Mouse (Mus musculus) kidney, adult 2 months (tissue): ENCODE results near the gene Slc26a10. TPM values are rescaled to one million over a fixed set of nuclear protein-coding genes. Genes with fewer than 3 reads are reported as not detected.
A peak's percentile ranks its signal among the peaks of the same experiment; 100 is the strongest.

Experiments used
- DNase-seq: peaks from one replicate; pipeline ENCODE4 v3.0.0; 2021
- H3K27ac ChIP-seq: fragments of 200-500 bp; 2 replicates; pipeline ENCODE4 v1.5.1; 2012; ENCODE audit warnings: low read depth, low read length, control low read depth, inconsistent platforms; ENCODE audit not compliant: insufficient read depth
- H3K27me3 ChIP-seq: fragments of 200-500 bp; replicated peaks from 2 replicates; pipeline ENCODE4 v1.6.1; 2012; ENCODE audit warnings: mild to moderate bottlenecking, moderate library complexity, low read length, inconsistent platforms; ENCODE audit not compliant: control insufficient read depth, insufficient read depth
- H3K36me3 ChIP-seq: fragments of 200-500 bp; 2 replicates; pipeline ENCODE4 v1.6.1; 2012; ENCODE audit warnings: mild to moderate bottlenecking, moderate library complexity, low read length, inconsistent platforms; ENCODE audit not compliant: control insufficient read depth, insufficient read depth
- H3K4me1 ChIP-seq: fragments of 200-500 bp; 2 replicates; pipeline ENCODE4 v1.6.1; 2011; ENCODE audit warnings: low read length; ENCODE audit not compliant: control insufficient read depth, insufficient read depth
- H3K4me3 ChIP-seq: fragments of 200-500 bp; 2 replicates; pipeline ENCODE4 v1.5.1; 2011; ENCODE audit warnings: mild to moderate bottlenecking, low read depth, low read length, control low read depth; ENCODE audit not compliant: insufficient read depth
- CTCF ChIP-seq: fragments of 200-500 bp; conservative IDR thresholded peaks from 2 replicates; pipeline ENCODE4 v1.5.1; 2011; ENCODE audit warnings: low read depth, mild to moderate bottlenecking, control low read depth, low read length, moderate library complexity, mixed read lengths; ENCODE audit not compliant: insufficient read depth, insufficient read length
- POLR2A ChIP-seq: fragments of 200-500 bp; IDR thresholded peaks from one replicate; pipeline ENCODE4 v1.6.1; 2011; ENCODE audit warnings: low read depth, low read length, control low read depth
- WGBS: fragments of 180-500 bp; shearing (Covaris S2); methylation state at CpG from one replicate; pipeline ENCODE4 v1.1.7; 2018; 5-methylcytosine and 5-hydroxymethylcytosine counted together
- polyA plus RNA-seq: library from polyadenylated mRNA; depleted of rRNA; stranded (reverse); fragments of >200 nt; gene quantifications from 2 replicates; pipeline ENCODE4 v1.2.3, GENCODE M21; 2012

Gene Slc26a10
- polyA plus RNA-seq, 1 experiment = 8.1 TPM

- H3K4me1 ChIP-seq = peaks cover under 1% of the 10 kb centered on the region
- peak overlapping the region; percentile 56 for H3K4me3 ChIP-seq
- H3K27me3 ChIP-seq = no peaks in the 10 kb centered on the region
- H3K36me3 ChIP-seq = no peaks in the 10 kb centered on the region
- 2% methylated on average over 26 of the region's 26 CpGs for WGBS
- DNase-seq = no peak
- H3K27ac ChIP-seq = peak overlapping the region; percentile 85
- TF ChIP-seq CTCF (no peak), POLR2A (no peak)
Observed at GRCm38 (mm10) chr10:127189116-127189650, 8.7 kb upstream of the Slc26a10 start.

DNA sequence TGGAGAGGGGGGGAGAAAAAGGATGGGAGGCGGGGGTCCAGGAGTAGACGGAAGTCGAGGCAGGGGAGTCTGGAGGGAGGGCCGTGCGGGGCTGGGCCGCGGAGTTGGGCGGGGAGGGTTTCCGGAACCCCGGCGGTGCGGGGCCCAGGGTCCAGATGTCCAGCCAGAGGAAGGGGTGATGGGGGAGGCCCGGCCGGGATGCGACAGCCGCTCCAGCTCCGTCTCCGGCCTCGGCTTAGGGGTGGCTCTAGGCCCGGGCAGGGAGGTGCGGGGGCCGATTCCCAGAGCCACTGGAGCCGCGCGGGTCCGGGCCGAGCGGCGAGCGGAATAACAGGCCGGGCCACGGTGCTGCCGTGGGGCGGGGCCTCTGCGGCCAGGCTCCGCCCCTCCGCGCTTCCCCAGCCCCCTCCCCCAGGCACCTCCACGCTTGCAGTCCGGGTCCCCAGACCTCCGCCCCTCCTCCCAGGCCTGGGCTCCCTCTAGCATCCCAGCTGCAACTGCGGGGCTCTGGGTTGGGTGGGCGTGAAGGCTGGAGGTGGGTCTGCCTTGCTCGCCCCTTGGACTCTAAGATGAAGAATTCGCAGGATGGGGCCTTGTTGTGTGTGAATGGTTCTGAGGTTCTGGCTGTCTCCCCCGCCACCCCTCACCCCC is 8.1 kb upstream of the Slc26a10 start:
- under 1% methylated on average over 46 of the region's 46 CpGs for WGBS
- DNase-seq = peak; percentile 44

GRCm38 (mm10) chr10:127188079-127188453 is 7.6 kb upstream of the Slc26a10 start:
- no peak for TF ChIP-seq CTCF
- TF ChIP-seq POLR2A = no peak
- Histone ChIP-seq H3K36me3 (no peaks in the 10 kb centered on the region), H3K27ac (no peak overlapping the region), H3K4me3 (peak overlapping the region; percentile 56), H3K4me1 (no peaks in the 10 kb centered on the region), H3K27me3 (no peaks in the 10 kb centered on the region)
- no peak for DNase-seq
- 5% methylated on average over 20 of the region's 21 CpGs for WGBS

More for the DNA sequence above, 8.1 kb upstream of the Slc26a10 start:
- no peaks in the 10 kb centered on the region for H3K4me1 ChIP-seq
- TF ChIP-seq CTCF = no peak
- TF ChIP-seq POLR2A = no peak
- H3K36me3 ChIP-seq = no peaks in the 10 kb centered on the region
- H3K27ac ChIP-seq = no peak overlapping the region
- no peaks in the 10 kb centered on the region for H3K27me3 ChIP-seq
- peak overlapping the region; percentile 56 for H3K4me3 ChIP-seq

DNA sequence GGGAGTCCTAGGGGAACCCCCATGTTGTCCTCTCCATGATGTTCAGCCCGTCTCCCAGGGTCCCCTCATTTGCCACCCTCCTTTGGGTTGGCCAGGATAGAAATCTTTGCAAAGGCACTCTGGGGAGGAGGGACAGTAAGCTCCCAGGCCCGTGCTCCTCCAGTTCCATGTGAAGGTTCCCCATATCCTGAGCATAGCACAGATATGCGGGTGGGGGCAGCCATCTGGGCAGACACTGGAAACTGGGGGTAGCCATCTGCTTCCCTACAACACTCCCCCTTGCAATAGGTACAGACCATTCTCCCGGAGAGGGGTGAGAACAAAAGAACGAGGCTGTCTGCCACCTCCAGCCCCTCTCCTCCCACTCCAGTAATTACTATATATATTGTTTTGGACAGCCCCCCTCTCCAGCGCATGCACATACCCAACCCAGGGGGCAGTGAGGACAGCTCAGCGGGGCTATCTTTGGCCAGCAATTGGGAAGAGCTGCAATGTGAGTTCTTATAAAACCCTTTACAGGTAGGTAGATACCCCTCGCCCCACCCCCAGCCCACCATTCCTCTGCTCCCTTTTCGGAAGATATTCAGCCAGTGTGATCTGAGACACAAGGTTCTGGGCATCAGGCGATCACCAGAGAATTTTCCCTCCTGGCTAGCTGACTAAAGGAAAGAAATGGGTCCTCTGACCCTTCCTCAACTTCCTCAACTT is 7.1 kb upstream of the Slc26a10 start:
- H3K27me3 ChIP-seq = no peaks in the 10 kb centered on the region
- TF ChIP-seq POLR2A (no peak), CTCF (no peak)
- DNase-seq = no peak
- H3K4me3 ChIP-seq = no peak overlapping the region
- no peaks in the 10 kb centered on the region for H3K36me3 ChIP-seq
- no peaks in the 10 kb centered on the region for H3K4me1 ChIP-seq
- WGBS = 69% methylated on average over 10 of the region's 10 CpGs
- H3K27ac ChIP-seq = no peak overlapping the region

DNA sequence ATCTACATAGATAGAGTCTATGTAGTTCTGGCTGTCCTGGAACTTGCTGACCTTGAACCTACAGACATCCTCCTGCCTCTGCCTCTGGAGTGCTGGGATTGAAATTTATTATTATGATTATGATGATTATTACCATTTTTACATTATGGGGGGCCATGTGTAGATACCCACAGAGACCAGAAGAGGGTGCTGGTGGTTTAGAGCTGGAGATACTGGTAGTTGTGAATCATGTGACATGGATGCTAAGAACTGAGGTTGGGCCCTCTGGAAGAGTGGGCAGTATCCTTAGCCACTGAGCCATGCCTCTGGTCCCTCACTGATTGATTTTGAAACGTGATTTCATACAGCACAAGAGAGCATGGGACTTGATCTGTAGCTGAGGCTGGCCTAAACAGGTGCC is 6.0 kb upstream of the Slc26a10 start:
- H3K27me3 ChIP-seq = no peaks in the 10 kb centered on the region
- 0 out of 2 replicates have a peak, but pooled peaks have one; percentile 5 for TF ChIP-seq CTCF
- no peak for TF ChIP-seq POLR2A
- H3K4me1 ChIP-seq = no peaks in the 10 kb centered on the region
- no peak for DNase-seq
- WGBS = 100% methylated on average over 1 of the region's 1 CpGs
- H3K4me3 ChIP-seq = no peak overlapping the region
- H3K36me3 ChIP-seq = no peaks in the 10 kb centered on the region
- no peak overlapping the region for H3K27ac ChIP-seq

- Histone ChIP-seq H3K36me3 (no peaks in the 10 kb centered on the region), H3K27me3 (no peaks in the 10 kb centered on the region), H3K4me1 (no peaks in the 10 kb centered on the region), H3K4me3 (no peak overlapping the region), H3K27ac (no peak overlapping the region)
- WGBS = 76% methylated on average over 15 of the region's 15 CpGs
- TF ChIP-seq POLR2A = no peak
- TF ChIP-seq CTCF = no peak
- DNase-seq = peak; percentile 59
Observed at GRCm38 (mm10) chr10:127185506-127185905, 5.1 kb upstream of the Slc26a10 start.

- Histone ChIP-seq H3K27ac (no peak overlapping the region), H3K36me3 (no peaks in the 10 kb centered on the region), H3K4me1 (no peaks in the 10 kb centered on the region), H3K4me3 (no peak overlapping the region), H3K27me3 (no peaks in the 10 kb centered on the region)
- 77% methylated on average over 9 of the region's 9 CpGs for WGBS
- no peak for TF ChIP-seq CTCF
- no peak for TF ChIP-seq POLR2A
- DNase-seq = no peak
Observed at GRCm38 (mm10) chr10:127185101-127185500, 4.7 kb upstream of the Slc26a10 start.
